In genomic region chr6:72831276-72831675, GRCm38 (mm10) we compare ENCODE assay signal across 9 mouse cellular contexts. TPM values are rescaled to one million over a fixed set of nuclear protein-coding genes. Genes with fewer than 3 reads are reported as not detected.
DNase-seq lines count a peak whose midpoint lies in the region; ATAC-seq and TF ChIP-seq lines count a peak whose summit lies in the region.
"Had no signal": no experiment of that assay in that cellular context is flagged by ENCODE, and none has a peak within 500 bp of the region (broad histone marks: within the 10 kb centered on the region; RNA-seq: fewer than 3 reads in every experiment).

No protein-coding gene starts in this region.

- H3K79me2 ChIP-seq in CH12.LX (replicated peaks; ENCODE audit: control insufficient read depth, extremely low read depth, insufficient read depth, poor library complexity, severe bottlenecking): no peaks in the 10 kb centered on the region

- H3K9me3 ChIP-seq in CH12.LX (replicated peaks; ENCODE audit: low read length): peaks cover 3% of the 10 kb centered on the region
- H3K9me3 ChIP-seq in embryonic facial prominence, embryonic 14.5 days (ENCODE audit: control insufficient read depth, low read length): no peaks in the 10 kb centered on the region
- H3K9me3 ChIP-seq: heart, embryonic 15.5 days had no signal

- in situ Hi-C loops in CH12.LX (cut with MboI; ENCODE audit: low pct_ligation_motif_present, low pct_unique_long_range_greater_than_20kb, low sequenced_read_pairs): loop anchor here (10.0 to 25.0 kb wide), 3 partner anchors 166 to 419 kb away; partner anchors contain the start of gene Ggcx

- TF ChIP-seq RAD21 in CH12.LX (IDR thresholded peaks at IDR 0.05; ENCODE audit: low read depth, low read length): peak; percentile 82

- H3K36me3 ChIP-seq in CH12.LX (replicated peaks in 1 of 2; ENCODE audit: control insufficient read depth in 1 of 2, insufficient read depth in 1 of 2, low read length in 1 of 2): peaks cover 0 to 1% of the 10 kb centered on the region in 2 experiments
- H3K36me3 ChIP-seq in embryonic facial prominence, embryonic 14.5 days (ENCODE audit: control insufficient read depth, insufficient read depth, low read length): no peaks in the 10 kb centered on the region
- H3K36me3 ChIP-seq: heart, embryonic 15.5 days had no signal

- no peak overlapping the region for H3K4me3 ChIP-seq in CH12.LX (replicated peaks in 1 of 3; ENCODE audit: low read depth in 2 of 3, low read length in 2 of 3, poor library complexity in 1 of 3)
- no peak overlapping the region for H3K4me3 ChIP-seq in embryonic facial prominence, embryonic 14.5 days (ENCODE audit: low read depth, low read length)
- H3K4me3 ChIP-seq in lung, adult 2 months (replicated peaks; ENCODE audit: extremely low read depth, low read depth, low read length): no peak overlapping the region
- H3K4me3 ChIP-seq: heart, embryonic 15.5 days had no signal

- no peak overlapping the region for H3K27ac ChIP-seq in CH12.LX (ENCODE audit: insufficient read depth, low read depth)
- H3K27ac ChIP-seq in embryonic facial prominence, embryonic 14.5 days (replicated peaks; ENCODE audit: low read depth, low read length): no peak overlapping the region
- H3K27ac ChIP-seq: heart, embryonic 15.5 days had no signal

- 0 out of 2 replicates have a peak, but pooled peaks have one; percentile 38 for ATAC-seq in embryonic facial prominence, embryonic 14.5 days (ENCODE audit: low read depth)

- H3K4me2 ChIP-seq in CH12.LX (ENCODE audit: insufficient read depth, low read depth, poor library complexity, severe bottlenecking): no peak overlapping the region
- no peak overlapping the region for H3K4me2 ChIP-seq in embryonic facial prominence, embryonic 14.5 days (ENCODE audit: low read depth, low read length)
- H3K4me2 ChIP-seq: heart, embryonic 15.5 days had no signal

- dilution Hi-C loops in CH12.LX (cut with MboI; ENCODE audit: extremely low pct_ligation_motif_present, extremely low pct_unique_long_range_greater_than_20kb, low sequenced_read_pairs): no loop called here

- H3K4me1 ChIP-seq in CH12.LX (ENCODE audit: control insufficient read depth in 1 of 2, insufficient read depth in 2 of 2): no peaks in the 10 kb centered on the region
- no peaks in the 10 kb centered on the region for H3K4me1 ChIP-seq in embryonic facial prominence, embryonic 14.5 days (ENCODE audit: control insufficient read depth, insufficient read depth, low read length)
- no peaks in the 10 kb centered on the region for H3K4me1 ChIP-seq in lung, adult 2 months (ENCODE audit: control insufficient read depth, insufficient read depth, low read length)
- H3K4me1 ChIP-seq: heart, embryonic 15.5 days had no signal

- no peak for TF ChIP-seq EP300 in CH12.LX (IDR thresholded peaks at IDR 0.05; ENCODE audit: low read length)

- intact Hi-C loops in heart, postnatal 10 days (cut with DNase I): loop anchor here (2.0 to 10.0 kb wide), 3 partner anchors 39 to 406 kb away; no protein-coding TSS in a partner anchor

- no peak for TF ChIP-seq POLR2A in CH12.LX (IDR thresholded peaks at IDR 0.05; ENCODE audit: low read depth, low read length)
- TF ChIP-seq POLR2A in lung, adult 2 months (IDR thresholded peaks at IDR 0.05; ENCODE audit: borderline replicate concordance, extremely low read depth, low read depth, low read length): no peak

- no peak overlapping the region for H3K9ac ChIP-seq in CH12.LX (ENCODE audit: insufficient read depth, low read depth)
- no peak overlapping the region for H3K9ac ChIP-seq in embryonic facial prominence, embryonic 14.5 days (ENCODE audit: low read depth, low read length)
- H3K9ac ChIP-seq: heart, embryonic 15.5 days had no signal

- peak; percentile 81 to 84 for TF ChIP-seq CTCF in CH12.LX (conservative IDR thresholded peaks at IDR 0.05 in 1 of 2, IDR thresholded peaks at IDR 0.05 in 1 of 2; ENCODE audit: low read depth in 2 of 2, low read length in 2 of 2)
- TF ChIP-seq CTCF in lung, adult 2 months (IDR thresholded peaks at IDR 0.05; ENCODE audit: insufficient read depth, low read length): peak; percentile 27; the same call in 1 of the 2 replicates

- no peaks in the 10 kb centered on the region for H3K27me3 ChIP-seq in CH12.LX (replicated peaks)
- no peaks in the 10 kb centered on the region for H3K27me3 ChIP-seq in embryonic facial prominence, embryonic 14.5 days (replicated peaks; ENCODE audit: control insufficient read depth, insufficient read depth, low read length)
- H3K27me3 ChIP-seq: heart, embryonic 15.5 days had no signal

- DNase-seq in CH12.LX (ENCODE audit: extremely low read depth): peak; percentile 59
- peak; percentile 32 for DNase-seq in T-cell, adult 2 months (ENCODE audit: low spot score)
- peak; percentile 83 for DNase-seq in embryonic facial prominence, embryonic 14.5 days (ENCODE audit: low spot score)
- DNase-seq in heart, postnatal 10 days: peak; percentile 63 to 78
- peak; percentile 85 for DNase-seq in kidney, postnatal 4 days
- DNase-seq in lung, adult 2 months: peak; percentile 66
- peak; percentile 38 for DNase-seq in right cerebral cortex, postnatal 25 days
- peak; percentile 33 to 76 for DNase-seq in urinary bladder, postnatal 4 days (ENCODE audit: low spot score in 2 of 2)

- WGBS in embryonic facial prominence, embryonic 14.5 days: 22% methylated on average over 3 of the region's 3 CpGs
- WGBS in lung, adult 2 months: 25% methylated on average over 3 of the region's 3 CpGs

TF ChIP-seq in CH12.LX, 34 proteins besides CTCF, POLR2A, EP300 and RAD21:
- no peak for TF ChIP-seq CHD1 (IDR thresholded peaks at IDR 0.05; ENCODE audit: low read depth, low read length)
- TF ChIP-seq GABPA (IDR thresholded peaks at IDR 0.05; ENCODE audit: insufficient replicate concordance, low read depth, low read length): no peak
- TF ChIP-seq MAX (IDR thresholded peaks at IDR 0.05; ENCODE audit: low read length): no peak
- TF ChIP-seq MXI1 (IDR thresholded peaks at IDR 0.05; ENCODE audit: low read depth, low read length): no peak
- TF ChIP-seq MAFK (IDR thresholded peaks at IDR 0.05; ENCODE audit: insufficient replicate concordance, low read length): no peak
- TF ChIP-seq ETS1 (conservative IDR thresholded peaks at IDR 0.05; ENCODE audit: low read depth, low read length): no peak
- no peak for TF ChIP-seq NRF1 (IDR thresholded peaks at IDR 0.05; ENCODE audit: low read depth, low read length)
- TF ChIP-seq ZKSCAN1 (IDR thresholded peaks at IDR 0.05; ENCODE audit: borderline replicate concordance, low read depth, low read length): no peak
- peak; percentile 72 for TF ChIP-seq SMC3 (IDR thresholded peaks at IDR 0.05; ENCODE audit: low read depth, low read length)
TF ChIP-seq in CH12.LX: peak in this region for 1.

RNA-seq across cellular contexts. Expression of gene Tcf7l1, which starts 42.2 kb away (rescaled TPM):
- total RNA-seq in CH12.LX (2012; rRNA removed) (0.13 and 0.21 TPM in 2 replicates), CH12.LX (2014; rRNA removed) (0.47 and 0.53 TPM in 2 replicates)
- 6.3 and 9.9 TPM in 2 replicates for polyA plus RNA-seq in CH12.LX (2012; ENCODE audit: insufficient read length, low read depth)
- 42.3 and 46.3 TPM in 2 replicates for polyA plus RNA-seq in embryonic facial prominence, embryonic 14.5 days (2014; fragmentation: Nextera tagmentation; extraction: Ambion mirVana)
- 10 to 100 TPM; 20.6 to 24.6 TPM for total RNA-seq in heart, postnatal 10 days (2021)
- polyA plus RNA-seq in lung, adult 2 months (2012; rRNA removed): 27.8 and 30.1 TPM in 2 replicates

Comparison
In these comparisons a context has a peak if more than half of its experiments do, and no peak if none do; other contexts are left out.
1. DNase-seq: peak in every context shown above with its lines; median percentile 85 in kidney, postnatal 4 days; 83 in embryonic facial prominence, embryonic 14.5 days; 70 in heart, postnatal 10 days; 66 in lung, adult 2 months; 59 in CH12.LX; 54 in urinary bladder, postnatal 4 days; 38 in right cerebral cortex, postnatal 25 days; 32 in T-cell, adult 2 months.